Mouse (Mus musculus): ENCODE results near the gene Galr2. TPM values are rescaled to one million over a fixed set of nuclear protein-coding genes. Genes with fewer than 3 reads are reported as not detected.

Galr2 gene
- total and polyA plus RNA-seq, 2 experiments from 2014 or later = 0.36 TPM; not detected in 1

GRCm38 (mm10) chr11:116292401-116292800 lies 11.7 kb downstream of the Galr2 start:
- H3K4me2 ChIP-seq (ENCODE audit: low read depth) = no peak overlapping the region
- H3K9ac ChIP-seq = no peak overlapping the region
- 95% methylated on average over 13 of the region's 13 CpGs for WGBS
- TF ChIP-seq CTCF (IDR thresholded peaks at IDR 0.05; ENCODE audit: low read depth) = no peak
- H3K27ac ChIP-seq (ENCODE audit: low read depth, low read length) = no peak overlapping the region
- H3K36me3 ChIP-seq (ENCODE audit: insufficient read depth) = peaks cover 90% of the 10 kb centered on the region
- H3K27me3 ChIP-seq (ENCODE audit: insufficient read depth, low read length) = no peaks in the 10 kb centered on the region
- H3K9me3 ChIP-seq (ENCODE audit: low read length) = no peaks in the 10 kb centered on the region
- H3K4me1 ChIP-seq (ENCODE audit: insufficient read depth) = no peaks in the 10 kb centered on the region
- no peak for DNase-seq
- no peak overlapping the region for H3K4me3 ChIP-seq (ENCODE audit: low read depth, low read length)
- ATAC-seq = no peak

- 90% methylated on average over 12 of the region's 12 CpGs for WGBS
- no peak for DNase-seq
Measured at GRCm38 (mm10) chr11:116293538-116294137, 12.9 kb downstream of the Galr2 start.

GRCm38 (mm10) chr11:116294319-116294718 lies 13.6 kb downstream of the Galr2 start:
- no peak overlapping the region for H3K27ac ChIP-seq (ENCODE audit: low read depth, low read length)
- no peaks in the 10 kb centered on the region for H3K4me1 ChIP-seq (ENCODE audit: insufficient read depth)
- H3K4me2 ChIP-seq (ENCODE audit: low read depth) = no peak overlapping the region
- DNase-seq (peak; percentile 77), ATAC-seq (peak; percentile 76)
- 30% methylated on average over 5 of the region's 5 CpGs for WGBS
- no peaks in the 10 kb centered on the region for H3K9me3 ChIP-seq (ENCODE audit: low read length)
- no peak overlapping the region for H3K9ac ChIP-seq
- no peaks in the 10 kb centered on the region for H3K27me3 ChIP-seq (ENCODE audit: insufficient read depth, low read length)
- TF ChIP-seq CTCF (IDR thresholded peaks at IDR 0.05; ENCODE audit: low read depth) = peak; percentile 78
- H3K36me3 ChIP-seq (ENCODE audit: insufficient read depth) = peaks cover 83% of the 10 kb centered on the region
- H3K4me3 ChIP-seq (ENCODE audit: low read depth, low read length) = no peak overlapping the region

More at GRCm38 (mm10) chr11:116293538-116294137, 12.9 kb downstream of the Galr2 start:
- Histone ChIP-seq H3K36me3 (ENCODE audit: insufficient read depth) (peaks cover 84% of the 10 kb centered on the region), H3K4me3 (ENCODE audit: low read depth, low read length) (no peak overlapping the region), H3K27ac (ENCODE audit: low read depth, low read length) (no peak overlapping the region), H3K27me3 (ENCODE audit: insufficient read depth, low read length) (no peaks in the 10 kb centered on the region), H3K9ac (no peak overlapping the region), H3K9me3 (ENCODE audit: low read length) (no peaks in the 10 kb centered on the region), H3K4me2 (ENCODE audit: low read depth) (no peak overlapping the region), H3K4me1 (ENCODE audit: insufficient read depth) (no peaks in the 10 kb centered on the region)
- no peak for TF ChIP-seq CTCF (IDR thresholded peaks at IDR 0.05; ENCODE audit: low read depth)
- ATAC-seq = no peak

GRCm38 (mm10) chr11:116296191-116296734 lies 15.5 kb downstream of the Galr2 start:
- ATAC-seq (no peak), DNase-seq (no peak)
- no peak for TF ChIP-seq CTCF (IDR thresholded peaks at IDR 0.05; ENCODE audit: low read depth)
- Histone ChIP-seq H3K9ac (no peak overlapping the region), H3K4me3 (ENCODE audit: low read depth, low read length) (no peak overlapping the region), H3K9me3 (ENCODE audit: low read length) (no peaks in the 10 kb centered on the region), H3K27me3 (ENCODE audit: insufficient read depth, low read length) (no peaks in the 10 kb centered on the region), H3K4me1 (ENCODE audit: insufficient read depth) (no peaks in the 10 kb centered on the region), H3K27ac (ENCODE audit: low read depth, low read length) (no peak overlapping the region), H3K36me3 (ENCODE audit: insufficient read depth) (peaks cover 83% of the 10 kb centered on the region), H3K4me2 (ENCODE audit: low read depth) (no peak overlapping the region)
- WGBS = 82% methylated on average over 8 of the region's 8 CpGs

- no peak overlapping the region for H3K9ac ChIP-seq
- no peak for ATAC-seq
- WGBS = 84% methylated on average over 3 of the region's 3 CpGs
Measured at GRCm38 (mm10) chr11:116297017-116297416, 16.3 kb downstream of the Galr2 start.

GRCm38 (mm10) chr11:116298221-116298620 lies 17.5 kb downstream of the Galr2 start:
- WGBS = 89% methylated on average over 11 of the region's 11 CpGs
- Histone ChIP-seq H3K4me1 (ENCODE audit: insufficient read depth) (no peaks in the 10 kb centered on the region), H3K4me2 (ENCODE audit: low read depth) (no peak overlapping the region), H3K27ac (ENCODE audit: low read depth, low read length) (no peak overlapping the region), H3K9ac (no peak overlapping the region), H3K27me3 (ENCODE audit: insufficient read depth, low read length) (no peaks in the 10 kb centered on the region), H3K4me3 (ENCODE audit: low read depth, low read length) (no peak overlapping the region), H3K36me3 (ENCODE audit: insufficient read depth) (peaks cover 85% of the 10 kb centered on the region), H3K9me3 (ENCODE audit: low read length) (no peaks in the 10 kb centered on the region)
- TF ChIP-seq CTCF (IDR thresholded peaks at IDR 0.05; ENCODE audit: low read depth) = no peak
- ATAC-seq (no peak), DNase-seq (no peak)

More at GRCm38 (mm10) chr11:116297017-116297416, 16.3 kb downstream of the Galr2 start:
- Histone ChIP-seq H3K27ac (ENCODE audit: low read depth, low read length) (no peak overlapping the region), H3K36me3 (ENCODE audit: insufficient read depth) (peaks cover 82% of the 10 kb centered on the region), H3K4me3 (ENCODE audit: low read depth, low read length) (no peak overlapping the region), H3K4me1 (ENCODE audit: insufficient read depth) (no peaks in the 10 kb centered on the region), H3K9me3 (ENCODE audit: low read length) (no peaks in the 10 kb centered on the region), H3K4me2 (ENCODE audit: low read depth) (no peak overlapping the region), H3K27me3 (ENCODE audit: insufficient read depth, low read length) (no peaks in the 10 kb centered on the region)
- TF ChIP-seq CTCF (IDR thresholded peaks at IDR 0.05; ENCODE audit: low read depth) = no peak
- no peak for DNase-seq

GRCm38 (mm10) chr11:116298621-116299020 lies 17.9 kb downstream of the Galr2 start:
- H3K36me3 ChIP-seq (ENCODE audit: insufficient read depth) = peaks cover 88% of the 10 kb centered on the region
- WGBS = 90% methylated on average over 6 of the region's 6 CpGs
- DNase-seq = no peak

More at GRCm38 (mm10) chr11:116298621-116299020, 17.9 kb downstream of the Galr2 start:
- no peak overlapping the region for H3K4me3 ChIP-seq (ENCODE audit: low read depth, low read length)
- no peak overlapping the region for H3K4me2 ChIP-seq (ENCODE audit: low read depth)
- no peaks in the 10 kb centered on the region for H3K27me3 ChIP-seq (ENCODE audit: insufficient read depth, low read length)
- no peaks in the 10 kb centered on the region for H3K4me1 ChIP-seq (ENCODE audit: insufficient read depth)
- no peaks in the 10 kb centered on the region for H3K9me3 ChIP-seq (ENCODE audit: low read length)
- H3K9ac ChIP-seq = no peak overlapping the region
- no peak for ATAC-seq
- no peak overlapping the region for H3K27ac ChIP-seq (ENCODE audit: low read depth, low read length)
- TF ChIP-seq CTCF (IDR thresholded peaks at IDR 0.05; ENCODE audit: low read depth) = no peak

All from forebrain, postnatal 0 days (tissue).